Mouse (Mus musculus) frontal cortex, postnatal 36 days (tissue): ENCODE measurements at regions not wholly inside any gene's neighbourhood (a gene's known extent, or its start where the extent isn't known, plus 50 kb on each side); places are given as distances from the start of the nearest gene placed in this dataset.

Experiments
- DNase-seq, 2 experiments: peaks; one replicate each; pipeline ENCODE4 v3.0.0; 2022; ENCODE audit warnings: low spot score in 2 of 2

DNA sequence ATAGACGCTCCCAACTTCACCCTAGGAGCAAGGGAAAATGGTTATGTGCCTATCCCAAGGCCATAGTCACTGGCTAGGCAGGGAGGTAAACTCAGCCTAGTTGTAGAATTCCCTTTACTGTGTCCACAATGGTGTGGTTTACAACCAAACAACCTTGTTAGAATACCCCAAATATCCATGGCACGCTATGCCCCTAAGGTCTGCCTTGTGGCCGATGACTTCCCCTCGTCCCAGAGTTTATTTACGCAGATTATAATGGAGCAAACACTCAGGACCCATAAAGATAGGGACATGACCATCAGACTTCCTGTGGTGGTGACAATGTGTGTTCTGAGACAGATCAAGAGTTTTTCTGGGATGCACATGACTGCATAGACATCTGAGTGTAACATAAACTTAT is 231.5 kb upstream of the Vstm2b start:
- no peak for DNase-seq

DNA sequence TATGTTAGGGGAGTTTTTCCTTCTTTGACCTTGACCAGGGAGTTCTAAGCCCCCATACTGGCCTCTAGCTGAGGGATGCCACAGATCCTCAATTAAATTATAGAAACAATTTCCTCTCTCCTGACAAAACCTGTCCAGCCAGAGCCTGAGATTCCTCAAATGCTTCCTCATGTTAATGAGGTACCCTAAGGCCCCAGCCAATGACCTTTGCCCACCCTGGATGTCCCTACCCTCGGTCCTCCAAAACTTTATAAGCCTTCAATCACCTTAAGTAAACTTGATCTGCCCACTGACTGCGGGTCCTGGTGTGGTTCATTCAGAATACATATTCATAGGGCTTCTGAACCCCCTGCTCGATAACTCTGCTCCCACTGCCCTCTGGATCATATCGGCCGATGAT is 227.7 kb upstream of the Vstm2b start:
- DNase-seq = no peak

DNA sequence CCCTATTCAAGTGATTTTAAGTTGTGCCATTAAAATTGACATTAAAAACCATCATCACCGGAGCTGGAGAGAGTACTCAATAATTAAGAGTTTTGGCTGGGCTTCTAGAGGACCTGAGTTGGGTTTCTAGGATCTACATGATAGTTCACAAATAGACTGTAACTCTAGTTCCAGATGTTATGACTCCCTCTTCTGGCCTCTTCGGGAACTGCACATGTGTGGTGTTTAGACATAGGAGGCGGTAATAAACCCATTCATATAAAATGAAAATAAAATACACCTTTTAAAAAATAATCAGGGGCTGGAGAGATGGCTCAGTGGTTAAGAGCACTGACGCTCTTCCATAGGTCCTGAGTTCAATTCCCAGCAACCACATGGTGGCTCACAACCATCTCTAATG is 227.1 kb upstream of the Vstm2b start:
- no peak for DNase-seq

DNA sequence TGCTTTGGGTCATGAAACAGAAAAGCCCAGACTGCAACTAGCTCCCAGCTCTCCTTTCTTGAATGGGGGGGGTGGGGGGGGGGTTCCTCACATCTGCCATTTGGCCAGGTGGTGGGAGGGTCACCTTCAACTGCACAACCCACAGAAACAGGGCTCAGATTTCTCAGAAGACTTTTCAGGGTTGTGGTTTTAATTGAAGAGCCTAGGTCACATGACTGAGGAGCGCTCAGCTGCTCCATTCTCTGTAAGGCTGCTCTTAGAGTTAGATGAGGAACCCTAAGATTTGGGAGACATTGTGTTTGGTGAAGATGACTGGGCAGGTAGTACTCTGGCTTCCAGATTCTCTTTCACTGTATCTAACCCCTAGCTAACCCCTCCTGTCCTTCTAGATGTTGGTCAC is 225.8 kb upstream of the Vstm2b start:
- no peak for DNase-seq

DNA sequence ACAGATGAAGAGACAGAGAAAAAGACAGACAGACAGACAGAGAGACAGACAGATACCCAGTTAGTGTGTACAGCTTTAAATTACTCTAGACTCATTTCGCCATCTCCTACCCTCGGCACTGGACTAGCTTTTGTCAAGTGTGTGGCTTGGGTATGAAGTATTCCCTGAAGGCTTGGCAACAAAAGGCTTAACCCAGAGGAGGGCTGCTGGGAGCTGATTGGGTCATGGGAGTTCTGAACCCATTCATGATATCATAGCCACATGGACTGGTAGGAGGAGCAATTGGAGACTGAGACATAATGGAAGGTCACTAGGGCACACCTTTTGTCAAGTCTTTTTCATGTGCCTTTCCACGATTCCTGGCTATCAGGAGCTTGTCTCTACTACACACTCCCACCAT is 223.7 kb upstream of the Vstm2b start:
- no peak for DNase-seq

DNA sequence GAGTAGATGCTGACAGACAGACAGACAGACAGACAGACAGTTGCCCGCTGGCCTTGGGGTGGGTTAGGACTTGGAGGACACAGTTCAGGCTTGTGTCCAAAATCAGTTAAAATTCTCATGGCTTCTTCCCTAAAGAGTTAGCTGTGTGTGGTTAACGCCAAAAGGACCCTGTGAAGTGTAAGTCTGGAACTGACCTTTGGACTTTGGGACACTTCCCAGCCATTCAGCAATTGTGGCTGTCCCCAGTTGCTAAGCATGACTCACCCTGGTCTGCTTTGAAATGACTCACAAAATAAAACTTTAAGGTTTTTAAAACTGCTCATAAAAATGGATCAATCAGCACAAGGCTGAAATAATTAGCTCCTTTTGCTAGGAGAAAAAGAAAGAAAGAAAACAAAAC is 220.5 kb upstream of the Vstm2b start:
- DNase-seq = no peak

DNA sequence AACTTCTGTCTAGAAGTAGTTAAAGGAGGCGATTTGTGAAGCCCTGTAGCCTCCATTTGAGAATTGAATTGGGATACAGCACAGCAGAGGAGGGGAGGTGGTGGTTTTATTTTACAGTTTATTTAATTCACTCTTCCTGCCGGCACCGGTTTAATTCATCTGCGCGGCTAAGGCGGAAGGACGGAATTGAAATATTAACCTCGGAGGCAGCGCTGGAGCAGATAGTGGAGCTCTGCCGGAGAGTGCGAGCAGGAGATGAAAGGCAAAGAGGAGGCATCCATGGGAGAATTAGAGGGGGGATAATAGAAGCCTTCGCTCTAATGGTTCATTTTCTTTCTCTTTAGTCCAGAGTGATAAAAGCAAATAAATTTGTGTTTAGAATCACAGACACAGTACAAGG is 217.6 kb upstream of the Vstm2b start:
- DNase-seq = no peak

DNA sequence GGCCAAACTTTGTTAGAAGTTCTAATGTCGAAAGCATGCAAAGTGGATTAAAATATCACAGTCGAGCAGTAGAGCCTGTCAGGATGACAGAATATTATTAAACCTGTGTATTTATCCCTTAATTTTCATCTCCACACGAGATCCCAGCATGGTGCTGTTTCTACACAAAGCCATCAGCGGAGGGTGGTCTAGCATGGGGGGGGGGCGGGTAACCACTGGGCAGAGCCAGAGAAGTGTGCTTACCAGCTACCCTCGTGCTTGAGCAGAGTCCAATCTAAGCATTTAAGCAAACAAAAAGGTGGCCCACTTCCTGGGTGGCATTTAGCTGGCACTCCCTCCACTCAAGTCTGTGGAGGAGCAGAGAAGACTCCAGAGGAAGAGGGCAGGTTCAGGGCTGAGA is 217.1 kb upstream of the Vstm2b start:
- no peak for DNase-seq

DNA sequence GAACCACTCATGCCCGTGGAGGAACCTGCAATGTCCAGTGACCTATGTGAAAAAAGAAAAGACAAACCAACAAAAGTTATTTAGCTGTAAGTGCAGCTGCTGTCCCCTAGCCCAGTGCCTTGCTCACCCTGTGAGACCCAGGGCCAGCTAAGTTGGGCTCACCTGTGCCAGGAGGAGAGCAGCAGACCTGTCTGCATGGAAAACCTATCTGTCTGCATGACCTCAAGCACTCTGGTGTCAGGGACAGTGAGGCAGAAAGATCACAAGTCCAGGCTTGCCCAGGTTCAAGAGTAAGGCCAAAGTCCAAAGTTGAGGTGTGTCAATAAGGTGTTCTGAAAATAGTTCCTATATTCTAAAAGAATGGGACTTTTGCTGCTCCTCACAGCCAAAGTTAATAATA is 215.0 kb upstream of the Vstm2b start:
- no peak for DNase-seq

DNA sequence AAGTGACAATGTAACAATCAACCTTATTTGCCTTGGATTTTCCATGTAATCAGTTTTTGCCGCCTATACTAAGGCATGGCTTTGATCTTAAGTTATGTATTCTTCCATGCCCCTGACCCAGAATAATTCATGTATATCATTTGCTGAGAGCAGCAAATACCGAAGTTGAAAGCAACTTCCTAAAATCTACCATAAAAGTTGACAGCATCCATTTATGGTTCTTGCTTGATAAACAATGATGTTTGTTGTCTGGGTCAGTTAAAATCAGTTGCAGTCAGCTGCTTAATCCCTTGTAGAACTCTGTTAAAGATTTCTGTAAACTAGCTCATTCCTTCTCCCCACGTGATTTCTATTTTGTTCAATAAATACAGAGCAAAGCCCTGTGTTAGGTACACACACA is 214.5 kb upstream of the Vstm2b start:
- no peak for DNase-seq

DNA sequence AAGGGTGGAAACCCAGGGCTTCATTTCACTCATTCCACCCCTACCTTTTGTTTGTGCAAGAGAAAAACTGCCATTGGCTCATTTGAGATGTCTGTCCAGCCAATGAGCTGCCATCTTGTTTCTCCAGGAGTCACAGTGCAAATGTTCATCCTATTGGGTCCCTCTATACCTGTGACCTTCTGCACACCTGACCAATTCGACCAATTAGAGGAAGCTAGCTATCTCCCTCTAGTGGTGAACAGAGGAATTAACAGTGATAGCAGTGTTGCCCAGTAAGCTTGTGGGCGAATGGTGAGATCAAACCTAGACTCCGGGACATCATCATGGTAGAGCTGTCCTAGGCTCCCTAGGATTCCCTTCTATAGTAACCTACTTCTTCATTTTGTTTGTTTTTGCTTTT is 211.1 kb upstream of the Vstm2b start:
- no peak for DNase-seq

DNA sequence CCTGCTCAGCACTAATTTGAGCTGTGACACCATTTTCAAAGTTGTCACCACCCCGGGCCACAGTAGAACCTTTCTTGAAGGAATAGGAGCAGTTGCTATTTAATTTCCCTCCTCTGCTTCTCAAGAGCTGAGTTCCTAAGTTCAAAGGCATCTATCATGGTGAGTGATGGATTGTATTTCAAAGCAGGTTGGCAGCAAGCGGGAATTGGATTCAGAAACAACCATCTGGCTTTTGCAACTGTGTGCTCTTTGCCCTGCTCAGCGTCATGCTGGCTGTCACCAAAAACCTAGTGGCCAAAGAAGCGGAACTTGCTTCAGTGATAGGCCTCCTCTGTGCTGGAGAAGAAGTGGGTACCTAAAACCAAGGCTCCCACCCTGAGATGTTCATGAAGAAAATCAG is 209.6 kb upstream of the Vstm2b start:
- DNase-seq = no peak

DNA sequence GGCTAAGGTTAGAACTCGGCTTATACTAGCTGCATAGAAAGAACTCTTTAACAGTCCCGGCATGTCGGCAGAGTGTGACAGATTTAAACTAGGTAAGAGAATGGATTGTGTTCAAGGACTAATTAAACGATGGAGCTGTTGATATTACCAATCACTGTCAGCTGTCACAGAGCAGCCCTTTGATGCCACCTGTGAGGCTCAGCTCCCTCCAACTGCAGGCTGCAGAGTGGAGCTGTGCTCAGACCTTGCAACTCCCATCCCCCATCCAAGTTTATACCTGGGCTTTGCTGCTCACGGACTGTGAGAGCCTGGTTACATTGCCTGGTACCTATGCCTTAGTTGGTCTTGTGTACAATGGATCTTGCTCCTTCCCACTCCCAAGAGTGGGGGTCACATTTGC is 204.4 kb upstream of the Vstm2b start:
- DNase-seq = no peak

DNA sequence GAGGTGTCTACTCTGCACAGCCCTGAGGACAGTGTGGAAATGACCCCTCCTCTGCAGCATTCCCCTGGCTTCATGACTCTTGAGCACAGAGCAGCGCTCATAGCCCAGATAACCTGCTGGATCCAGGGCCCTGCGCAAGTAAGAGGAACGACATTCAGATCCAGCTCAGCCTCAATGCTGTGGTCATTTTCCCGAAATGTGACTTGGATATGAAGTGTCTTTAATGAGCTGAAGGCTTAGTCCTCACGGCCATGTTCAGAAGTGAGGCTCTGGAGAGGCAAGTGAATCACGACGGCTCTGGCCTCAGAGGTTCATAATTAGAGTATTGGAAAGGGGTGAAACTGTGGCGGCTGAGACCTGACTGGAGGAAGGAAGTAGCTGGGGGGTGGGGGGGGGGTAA is 200.6 kb upstream of the Vstm2b start:
- DNase-seq = no peak

DNA sequence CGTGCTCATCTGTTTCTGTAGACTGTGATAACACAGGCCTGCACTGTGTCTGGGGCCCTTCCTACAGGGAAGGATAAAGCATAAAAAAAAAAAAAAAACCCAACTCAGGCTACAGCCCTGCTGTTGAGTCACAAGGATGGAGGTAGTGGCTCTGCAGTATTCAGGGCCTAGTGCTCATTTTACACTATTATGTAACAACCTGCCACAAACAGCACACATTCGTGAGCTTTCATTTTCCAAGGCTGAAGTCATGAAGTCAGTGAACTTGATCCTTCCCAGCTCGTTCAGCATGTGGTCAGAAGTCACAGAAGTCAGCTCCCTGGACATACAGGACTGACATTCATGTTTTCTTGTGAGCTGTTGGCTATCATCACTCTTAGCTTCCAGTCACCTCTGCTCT is 199.8 kb upstream of the Vstm2b start:
- peak in 1 of 2 experiments; percentile 2 for DNase-seq

DNA sequence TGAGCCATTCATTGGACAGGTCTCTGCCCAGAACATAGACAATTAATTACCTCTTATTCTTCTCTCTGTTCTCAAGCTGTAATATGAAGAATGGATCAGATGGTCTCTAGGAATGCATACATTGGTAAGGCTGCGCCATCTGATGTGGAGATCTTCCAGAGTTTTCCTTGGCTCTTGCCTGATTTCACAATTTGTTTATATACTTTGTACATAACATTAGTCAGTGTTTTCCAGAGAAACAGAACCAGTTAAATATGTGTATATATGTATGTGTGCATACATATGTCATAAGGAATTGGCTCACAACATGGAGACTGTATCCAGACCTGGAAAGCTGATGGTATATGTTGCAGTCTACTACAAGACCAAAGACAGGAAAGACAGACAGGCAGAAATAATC is 198.5 kb upstream of the Vstm2b start:
- DNase-seq = no peak

DNA sequence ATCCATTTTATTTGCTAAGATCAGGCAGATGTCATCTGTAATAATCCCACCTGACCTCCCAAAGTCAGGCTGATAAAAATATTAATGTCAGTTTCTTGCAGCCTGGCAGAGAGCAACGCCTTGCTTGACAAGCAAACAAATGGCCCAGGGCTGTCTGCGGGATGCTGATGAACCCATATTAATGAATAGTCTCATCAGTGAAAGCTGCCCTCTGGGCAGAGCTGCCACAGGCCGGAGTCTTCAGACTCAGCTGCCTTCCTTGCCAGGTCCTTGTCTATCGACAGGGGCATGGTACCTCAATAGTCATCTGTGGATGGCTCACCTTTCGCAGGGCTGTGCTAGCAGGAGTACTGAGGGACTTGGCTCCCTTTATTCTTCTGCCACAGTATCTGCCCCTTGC is 197.5 kb upstream of the Vstm2b start:
- no peak for DNase-seq

DNA sequence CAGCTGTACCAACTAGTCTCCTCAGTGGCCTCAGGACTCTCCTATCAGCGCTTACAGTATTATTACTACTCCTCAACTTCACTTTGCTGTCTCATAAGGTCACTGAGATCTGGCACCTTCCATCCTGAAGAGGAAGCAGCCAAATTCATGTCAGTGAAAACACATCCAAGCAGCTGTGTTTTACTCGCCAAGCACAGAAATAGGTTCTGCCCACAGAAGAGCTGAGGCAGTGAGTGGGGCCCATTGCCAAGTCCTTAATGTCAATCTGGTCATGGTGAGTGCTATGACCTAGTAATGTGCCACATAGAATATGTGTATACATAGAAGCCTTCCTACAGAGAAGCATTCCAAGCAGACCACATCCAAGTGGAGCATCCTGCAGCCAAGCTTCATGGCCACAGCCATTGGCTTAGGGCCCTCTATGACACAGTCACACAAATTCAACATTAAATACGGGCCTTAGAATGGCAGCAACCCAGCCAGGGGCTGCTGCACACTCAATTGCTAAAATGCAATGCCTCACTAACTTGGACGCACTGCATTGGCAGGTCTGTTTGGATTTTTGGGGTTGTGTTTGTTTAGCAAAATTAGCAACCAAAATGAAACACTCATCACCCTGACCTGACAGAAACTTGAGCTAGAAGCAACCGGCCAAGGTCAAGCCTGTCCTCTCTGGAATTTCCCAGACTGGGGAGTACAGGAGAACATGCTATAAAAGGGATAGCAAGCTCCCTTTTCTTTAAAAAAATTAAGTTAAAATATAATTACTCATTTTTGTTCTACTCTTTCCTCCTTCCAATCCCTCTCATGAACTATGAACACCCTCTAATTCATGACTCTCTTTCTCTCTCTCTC is 195.7 kb upstream of the Vstm2b start:
- peak in 1 of 2 experiments; percentile 27 for DNase-seq

DNA sequence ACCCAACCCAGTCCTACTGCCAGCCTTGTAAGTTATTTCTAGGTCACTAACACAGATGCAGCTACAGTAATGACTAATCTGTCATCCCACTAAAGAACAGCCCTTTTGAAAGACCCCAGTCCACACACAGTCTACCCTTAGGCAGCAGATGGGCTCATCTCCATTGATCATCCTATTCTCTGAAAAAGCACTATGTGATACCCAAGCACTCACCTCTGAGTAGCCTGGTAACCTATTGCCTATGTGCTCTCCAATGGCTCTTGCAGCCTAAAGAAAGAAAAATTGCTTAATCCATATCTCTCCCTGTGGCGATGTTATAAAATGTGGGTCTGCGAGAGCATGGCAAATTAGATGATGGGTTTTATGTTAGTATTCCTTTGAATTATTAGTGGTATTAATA is 189.9 kb upstream of the Vstm2b start:
- no peak for DNase-seq

DNA sequence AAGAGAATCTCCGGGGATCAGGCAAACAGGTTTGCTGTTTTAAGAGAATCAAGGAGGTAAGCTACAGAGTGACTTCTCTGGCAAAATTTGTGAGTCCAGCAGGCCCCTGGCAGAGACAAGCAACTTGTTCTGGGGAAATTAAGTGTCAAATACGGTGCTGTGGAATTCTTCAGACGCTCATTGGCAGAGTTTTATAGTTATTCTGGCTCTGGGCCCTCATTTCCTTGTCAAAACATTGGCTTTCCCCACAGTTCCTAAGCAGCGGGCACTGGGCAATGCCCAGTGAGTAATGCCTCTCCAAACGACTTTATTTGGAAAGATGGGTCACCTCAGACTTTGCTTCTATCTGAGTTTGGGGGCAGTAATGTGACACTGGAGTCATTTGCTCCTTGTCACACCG is 180.1 kb upstream of the Vstm2b start:
- DNase-seq = no peak

DNA sequence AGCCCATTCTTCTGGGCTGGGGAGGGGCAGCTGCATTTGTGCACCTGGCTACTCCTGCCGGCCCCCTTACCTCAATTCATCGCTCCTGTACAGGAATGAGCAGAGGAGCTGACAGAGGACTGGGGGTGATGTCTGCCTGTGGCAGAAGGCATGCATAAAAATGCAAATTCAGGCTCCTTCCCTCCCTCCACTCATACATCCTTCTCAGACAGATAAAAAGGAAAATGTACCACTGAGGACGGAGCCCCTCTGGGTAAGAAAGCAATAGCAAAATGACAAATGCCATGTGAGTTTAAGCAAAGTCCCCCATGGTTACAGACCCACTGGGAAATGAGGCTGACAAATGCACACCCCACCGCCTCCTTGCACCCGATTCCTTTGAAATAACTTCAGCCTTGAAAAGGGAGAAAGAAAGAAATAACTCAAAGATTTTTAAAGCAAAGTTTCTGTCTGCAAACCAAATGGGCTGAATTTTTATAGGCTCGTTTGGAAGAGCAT is 161.1 kb upstream of the Vstm2b start:
- DNase-seq = peak in 1 of 2 experiments; percentile 8

DNA sequence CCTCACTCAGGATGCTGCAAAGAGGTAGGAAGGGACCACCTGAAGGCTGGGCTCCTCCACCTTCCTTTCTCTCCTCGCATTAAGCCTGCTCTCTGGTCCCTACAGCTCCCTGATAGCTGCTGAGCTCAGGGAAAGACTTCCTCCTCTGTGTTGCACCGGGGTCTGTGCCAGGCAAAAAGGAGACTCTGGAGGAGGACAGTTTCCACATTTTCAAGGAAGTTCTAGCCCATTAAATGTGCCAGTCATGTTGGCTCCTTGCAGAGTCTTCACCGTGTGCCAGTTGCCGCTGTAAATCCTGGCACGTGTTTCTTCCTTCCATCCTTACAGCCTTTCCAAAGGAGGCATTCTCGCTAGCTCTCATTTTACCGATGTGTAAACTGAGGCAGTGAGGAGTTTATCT is 160.6 kb upstream of the Vstm2b start:
- DNase-seq = peak; percentile 45 to 53

DNA sequence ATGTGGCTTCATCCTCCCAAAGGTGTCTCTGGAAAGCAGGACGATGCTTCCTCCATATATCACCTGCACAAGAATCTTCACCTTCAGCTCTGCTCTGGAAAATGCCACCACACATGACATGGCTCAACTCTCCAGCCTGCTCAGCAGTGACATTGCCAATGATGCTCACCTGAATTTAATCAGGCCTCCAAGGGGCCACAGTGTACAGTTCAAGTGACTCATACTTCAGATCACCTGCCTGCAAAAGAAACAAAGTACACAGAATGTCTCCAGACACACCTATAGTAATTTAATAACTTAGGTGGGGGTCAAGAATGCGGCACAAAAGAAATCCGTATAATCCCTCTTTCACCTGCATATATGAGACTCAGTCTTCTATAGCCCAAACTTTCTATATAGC is 160.0 kb upstream of the Vstm2b start:
- no peak for DNase-seq

DNA sequence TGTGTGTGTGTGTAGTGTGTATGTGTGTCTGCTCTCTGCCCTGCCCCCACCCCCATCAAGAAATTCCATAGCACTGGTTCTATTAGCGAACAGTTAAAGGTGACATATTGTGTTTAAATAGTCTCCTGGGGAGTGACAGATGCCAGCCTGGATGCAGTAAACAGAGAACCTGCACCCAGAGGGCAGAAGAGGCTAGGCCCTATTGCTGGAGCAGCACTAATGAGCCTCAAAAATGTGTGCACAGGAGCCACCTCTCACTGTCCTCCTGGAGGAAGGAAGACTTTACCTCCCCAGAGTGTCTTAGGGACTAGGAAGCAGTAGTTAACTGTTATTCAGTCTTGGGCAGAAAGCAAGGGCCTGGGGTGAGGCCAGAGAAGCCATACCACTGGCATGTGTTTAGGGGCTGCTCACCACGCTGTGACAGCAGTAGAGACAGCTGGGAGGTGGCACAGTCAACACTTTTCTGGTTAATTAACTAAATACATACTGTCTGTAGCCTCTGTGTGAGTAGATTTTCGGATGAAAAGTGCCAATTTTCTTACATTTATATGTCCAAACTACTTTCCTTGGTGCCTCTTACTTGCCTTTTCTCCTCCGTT is 155.5 kb upstream of the Vstm2b start:
- no peak for DNase-seq
